Mouse (Mus musculus): ENCODE results near the gene Sardh. TPM values are rescaled to one million over a fixed set of nuclear protein-coding genes. Genes with fewer than 3 reads are reported as not detected.

Gene Sardh
- 9.5 and 10.1 TPM in 2 replicates for polyA plus RNA-seq (2015; fragmentation: Nextera tagmentation; extraction: Ambion mirVana)

DNA sequence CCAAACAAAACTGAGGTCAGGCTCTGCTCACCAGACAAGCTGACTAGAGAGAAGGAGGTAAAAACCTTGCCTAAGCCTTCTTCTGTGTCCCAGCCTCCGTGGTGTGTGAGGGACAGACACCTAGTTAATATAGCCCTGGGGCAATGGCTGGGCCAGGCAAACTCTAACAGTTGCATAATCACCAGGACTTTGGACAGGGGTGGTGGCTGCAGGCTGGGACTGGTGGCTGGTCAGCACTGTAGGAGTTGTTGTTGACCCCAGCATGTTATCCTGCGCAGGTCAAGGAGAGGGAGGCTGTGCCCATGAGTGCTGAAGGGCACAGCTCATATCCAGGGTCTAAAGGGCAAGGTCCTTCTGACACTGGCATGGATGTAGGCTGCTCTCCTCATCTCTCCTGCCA, at the start of gene Sardh:
Gene Sardh, minus strand, starts transcription at position 127 of the 400 bp plus-strand sequence.
- no peak for ATAC-seq
- Histone ChIP-seq H3K9ac (ENCODE audit: low read depth, low read length) (0 out of 2 replicates have a peak within 1 kb of the TSS, but pooled peaks have one; percentile 51), H3K4me2 (ENCODE audit: low read depth, low read length) (0 out of 2 replicates have a peak within 1 kb of the TSS, but pooled peaks have one; percentile 8), H3K27me3 (replicated peaks; ENCODE audit: control insufficient read depth, insufficient read depth, low read length) (no peaks in the 10 kb centered on the region), H3K4me1 (ENCODE audit: control insufficient read depth, insufficient read depth, low read length) (peaks cover 14% of the 10 kb centered on the region), H3K36me3 (ENCODE audit: control insufficient read depth, insufficient read depth, low read length) (no peaks in the 10 kb centered on the region), H3K27ac (ENCODE audit: low read length) (peak within 1 kb of the TSS; percentile 43; the same call in 1 of the 2 replicates), H3K9me3 (ENCODE audit: control insufficient read depth, low read length) (no peaks in the 10 kb centered on the region), H3K4me3 (ENCODE audit: low read length) (no peak within 1 kb of the TSS)
- WGBS: 72% methylated on average over 2 of the region's 2 CpGs

DNA sequence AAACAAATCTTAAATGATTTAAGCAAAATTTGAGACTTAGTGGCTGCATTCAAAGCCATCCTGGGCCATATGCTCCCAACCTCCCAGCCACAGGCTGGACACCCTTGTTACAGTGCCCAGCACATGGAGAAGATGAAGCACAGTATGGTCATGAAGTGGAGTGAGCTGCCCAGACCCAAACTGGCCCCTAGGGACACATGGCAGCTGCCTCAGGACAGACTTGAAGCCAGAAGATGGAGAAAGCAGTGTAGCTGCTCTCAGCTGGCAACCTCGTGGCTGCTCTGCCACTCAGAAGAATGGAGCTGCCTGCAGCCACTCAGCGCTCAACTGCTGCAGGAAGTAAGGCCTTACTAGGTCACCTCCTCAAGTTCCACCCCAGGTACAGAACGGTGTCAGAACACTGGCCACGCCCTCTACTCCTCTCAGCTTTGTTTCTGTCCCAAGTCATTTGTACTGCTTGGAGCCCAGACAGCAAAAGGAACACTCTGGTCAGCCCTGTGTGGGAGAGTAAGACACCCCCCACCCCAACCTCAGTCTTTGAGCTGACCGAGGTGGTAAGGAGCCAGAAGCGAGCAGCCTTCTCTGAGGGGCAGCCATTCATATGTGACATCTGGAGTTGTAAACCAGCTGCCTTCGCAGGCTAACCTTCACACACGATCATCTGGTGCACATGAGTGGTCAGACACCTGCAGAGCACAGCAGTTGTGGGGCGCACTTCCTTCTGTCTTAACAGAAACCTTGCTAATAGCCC, 48.7 kb upstream of the Sardh start:
- H3K4me3 ChIP-seq (ENCODE audit: low read length): no peak overlapping the region
- 68% methylated on average over 9 of the region's 9 CpGs for WGBS
- no peaks in the 10 kb centered on the region; the same call in 1 of the 2 replicates for H3K36me3 ChIP-seq (ENCODE audit: control insufficient read depth, insufficient read depth, low read length)
- no peak overlapping the region for H3K27ac ChIP-seq (ENCODE audit: low read length)
- no peak for ATAC-seq
- no peak overlapping the region for H3K4me2 ChIP-seq (ENCODE audit: low read depth, low read length)
- no peaks in the 10 kb centered on the region for H3K9me3 ChIP-seq (ENCODE audit: control insufficient read depth, low read length)
- no peak overlapping the region for H3K9ac ChIP-seq (ENCODE audit: low read depth, low read length)
- H3K4me1 ChIP-seq (ENCODE audit: control insufficient read depth, insufficient read depth, low read length): peaks cover 4% of the 10 kb centered on the region; the same call in 1 of the 2 replicates
- H3K27me3 ChIP-seq (replicated peaks; ENCODE audit: control insufficient read depth, insufficient read depth, low read length): no peaks in the 10 kb centered on the region

DNA sequence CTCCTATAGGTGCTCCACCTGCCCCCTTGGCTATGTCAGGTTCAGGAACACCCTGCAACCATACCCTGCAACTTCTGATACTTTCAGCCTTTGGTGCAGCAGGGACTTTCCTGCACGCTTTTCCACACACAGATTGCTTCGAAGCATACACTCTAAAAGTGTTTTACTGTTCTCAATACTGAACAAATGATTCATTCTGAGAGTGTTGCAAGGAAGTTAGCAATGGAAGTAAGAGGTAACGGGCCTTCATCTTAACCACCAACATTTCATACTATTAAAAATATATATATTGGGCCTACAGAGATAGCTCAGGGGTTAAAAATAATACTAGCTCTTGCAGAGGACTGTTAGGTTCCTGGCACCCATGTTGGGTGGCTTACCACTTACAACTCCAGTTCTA, 46.6 kb upstream of the Sardh start:
- peaks cover 3% of the 10 kb centered on the region; the same call in 1 of the 2 replicates for H3K36me3 ChIP-seq (ENCODE audit: control insufficient read depth, insufficient read depth, low read length)
- no peaks in the 10 kb centered on the region for H3K4me1 ChIP-seq (ENCODE audit: control insufficient read depth, insufficient read depth, low read length)
- H3K27ac ChIP-seq (ENCODE audit: low read length): no peak overlapping the region
- no peak overlapping the region for H3K4me3 ChIP-seq (ENCODE audit: low read length)
- H3K9ac ChIP-seq (ENCODE audit: low read depth, low read length): no peak overlapping the region
- H3K27me3 ChIP-seq (replicated peaks; ENCODE audit: control insufficient read depth, insufficient read depth, low read length): no peaks in the 10 kb centered on the region
- no peak for ATAC-seq
- 93% methylated on average over 3 of the region's 3 CpGs for WGBS
- H3K9me3 ChIP-seq (ENCODE audit: control insufficient read depth, low read length): no peaks in the 10 kb centered on the region
- H3K4me2 ChIP-seq (ENCODE audit: low read depth, low read length): no peak overlapping the region

DNA sequence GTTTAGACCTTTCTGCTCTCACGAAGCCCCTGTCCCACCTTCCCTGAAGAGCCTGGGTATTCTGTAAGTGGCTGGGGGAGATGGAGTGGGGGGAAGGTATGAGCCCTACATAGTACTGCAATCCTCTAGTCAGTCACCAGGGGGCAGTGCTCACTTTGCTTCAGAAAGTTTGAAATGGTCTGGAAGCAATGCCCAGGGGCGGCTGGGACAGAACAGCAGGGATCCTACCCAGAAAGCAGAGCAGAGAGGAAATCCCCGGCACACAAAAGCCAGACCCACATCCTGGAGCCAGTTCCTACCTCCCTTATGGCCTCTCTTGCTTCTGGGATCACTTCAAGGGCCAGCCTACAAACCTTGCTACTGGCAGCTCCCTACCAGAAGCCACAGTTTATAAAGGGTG, 40.9 kb upstream of the Sardh start:
- peaks cover 7% of the 10 kb centered on the region; the same call in 1 of the 2 replicates for H3K4me1 ChIP-seq (ENCODE audit: control insufficient read depth, insufficient read depth, low read length)
- H3K9me3 ChIP-seq (ENCODE audit: control insufficient read depth, low read length): no peaks in the 10 kb centered on the region
- peak; percentile 58 for ATAC-seq
- WGBS: 14% methylated on average over 3 of the region's 3 CpGs
- no peak overlapping the region for H3K4me3 ChIP-seq (ENCODE audit: low read length)
- no peaks in the 10 kb centered on the region for H3K27me3 ChIP-seq (replicated peaks; ENCODE audit: control insufficient read depth, insufficient read depth, low read length)
- peaks cover 3% of the 10 kb centered on the region; the same call in 1 of the 2 replicates for H3K36me3 ChIP-seq (ENCODE audit: control insufficient read depth, insufficient read depth, low read length)
- H3K4me2 ChIP-seq (ENCODE audit: low read depth, low read length): no peak overlapping the region
- H3K27ac ChIP-seq (ENCODE audit: low read length): peak overlapping the region; percentile 16; the same call in 1 of the 2 replicates
- 0 out of 2 replicates have a peak overlapping the region, but pooled peaks have one; percentile 11 for H3K9ac ChIP-seq (ENCODE audit: low read depth, low read length)

DNA sequence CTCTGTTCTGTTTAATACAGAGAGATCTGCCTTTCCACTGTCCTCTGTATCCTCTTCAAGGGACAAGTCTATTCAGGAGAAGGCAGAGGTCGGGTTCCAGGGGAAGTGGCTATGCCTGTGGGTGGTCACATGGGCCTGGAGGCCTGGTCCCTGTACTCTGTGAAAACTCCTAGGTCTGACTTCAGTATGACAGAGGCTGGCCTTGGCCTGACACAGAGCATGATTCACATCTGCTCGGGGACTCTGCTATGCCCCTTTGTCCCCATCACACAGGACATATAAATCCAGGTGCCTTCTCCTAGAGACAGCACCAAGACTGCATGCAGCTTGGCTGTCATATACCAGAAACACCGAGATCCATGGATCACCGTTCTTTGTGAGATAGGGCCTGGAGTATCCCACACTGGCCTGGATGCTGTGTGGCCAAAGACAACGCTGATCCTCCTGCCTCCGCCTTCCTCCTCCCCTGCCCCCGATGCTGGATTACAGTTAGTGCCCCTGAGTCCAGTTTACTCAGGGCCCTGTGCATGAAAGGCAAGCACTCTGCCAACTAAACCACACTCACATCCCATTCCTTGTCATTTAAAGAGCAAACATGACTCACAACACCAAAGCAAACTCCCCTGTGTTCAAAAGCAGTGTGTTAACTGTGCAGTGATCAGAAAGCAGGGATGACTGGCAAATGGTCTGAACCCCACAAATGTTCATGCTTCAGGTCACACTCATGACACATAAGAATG, 39.0 kb upstream of the Sardh start:
- H3K36me3 ChIP-seq (ENCODE audit: control insufficient read depth, insufficient read depth, low read length): peaks cover 3% of the 10 kb centered on the region; the same call in 1 of the 2 replicates
- peaks cover 7% of the 10 kb centered on the region; the same call in 1 of the 2 replicates for H3K4me1 ChIP-seq (ENCODE audit: control insufficient read depth, insufficient read depth, low read length)
- no peak overlapping the region for H3K4me3 ChIP-seq (ENCODE audit: low read length)
- H3K4me2 ChIP-seq (ENCODE audit: low read depth, low read length): no peak overlapping the region
- 66% methylated on average over 7 of the region's 7 CpGs for WGBS
- no peak overlapping the region for H3K27ac ChIP-seq (ENCODE audit: low read length)
- no peaks in the 10 kb centered on the region for H3K27me3 ChIP-seq (replicated peaks; ENCODE audit: control insufficient read depth, insufficient read depth, low read length)
- no peak overlapping the region for H3K9ac ChIP-seq (ENCODE audit: low read depth, low read length)
- H3K9me3 ChIP-seq (ENCODE audit: control insufficient read depth, low read length): no peaks in the 10 kb centered on the region
- ATAC-seq: no peak

DNA sequence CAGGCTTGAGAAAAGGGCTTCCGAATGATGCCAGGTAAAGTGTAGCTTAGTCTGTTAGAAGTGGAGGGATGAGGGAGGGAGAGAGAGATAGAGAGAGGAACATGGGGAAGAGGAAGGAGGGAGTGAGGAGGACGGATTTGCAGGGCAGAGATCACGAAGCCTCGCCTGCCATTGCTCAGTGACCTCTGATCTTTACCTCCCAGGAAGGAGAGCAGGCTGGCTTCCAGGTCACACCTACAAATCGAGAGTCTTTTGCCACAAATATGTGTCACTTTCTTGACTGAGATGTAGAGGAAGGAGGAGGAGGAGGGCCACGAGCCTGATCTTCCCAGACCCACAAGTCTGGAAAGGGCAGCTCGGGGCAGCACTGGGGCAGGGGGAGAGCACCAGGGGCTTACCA, 36.3 kb upstream of the Sardh start:
- Histone ChIP-seq H3K9ac (ENCODE audit: low read depth, low read length) (no peak overlapping the region), H3K27ac (ENCODE audit: low read length) (no peak overlapping the region), H3K4me3 (ENCODE audit: low read length) (no peak overlapping the region), H3K27me3 (replicated peaks; ENCODE audit: control insufficient read depth, insufficient read depth, low read length) (no peaks in the 10 kb centered on the region), H3K36me3 (ENCODE audit: control insufficient read depth, insufficient read depth, low read length) (no peaks in the 10 kb centered on the region), H3K9me3 (ENCODE audit: control insufficient read depth, low read length) (no peaks in the 10 kb centered on the region), H3K4me2 (ENCODE audit: low read depth, low read length) (no peak overlapping the region), H3K4me1 (ENCODE audit: control insufficient read depth, insufficient read depth, low read length) (peaks cover 6% of the 10 kb centered on the region; the same call in 1 of the 2 replicates)
- no peak for ATAC-seq
- WGBS: 65% methylated on average over 7 of the region's 7 CpGs

DNA sequence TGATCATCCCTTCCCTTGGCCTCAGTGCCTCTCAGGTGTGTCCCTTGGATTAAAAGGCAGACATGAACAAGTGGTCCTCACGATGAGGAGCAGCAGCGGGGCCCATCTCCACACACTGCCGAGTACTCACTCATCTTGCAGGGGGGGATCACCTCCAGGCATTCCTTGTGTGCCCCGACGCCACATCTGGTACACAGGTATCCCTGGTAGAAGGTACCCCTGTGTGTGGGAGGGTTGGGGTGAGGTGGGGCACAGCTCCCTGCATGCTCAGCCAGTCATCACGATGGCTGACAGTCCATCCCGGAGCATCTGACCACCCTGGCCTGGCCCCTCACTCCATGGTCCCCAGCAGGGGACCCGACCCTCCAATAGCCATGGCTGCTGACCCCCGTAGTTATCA, 33.6 kb upstream of the Sardh start:
- H3K36me3 ChIP-seq (ENCODE audit: control insufficient read depth, insufficient read depth, low read length): no peaks in the 10 kb centered on the region
- no peak overlapping the region for H3K27ac ChIP-seq (ENCODE audit: low read length)
- H3K4me2 ChIP-seq (ENCODE audit: low read depth, low read length): no peak overlapping the region
- H3K4me1 ChIP-seq (ENCODE audit: control insufficient read depth, insufficient read depth, low read length): peaks cover 3% of the 10 kb centered on the region; the same call in 1 of the 2 replicates
- no peak overlapping the region for H3K4me3 ChIP-seq (ENCODE audit: low read length)
- WGBS: 89% methylated on average over 9 of the region's 9 CpGs
- H3K27me3 ChIP-seq (replicated peaks; ENCODE audit: control insufficient read depth, insufficient read depth, low read length): no peaks in the 10 kb centered on the region
- H3K9ac ChIP-seq (ENCODE audit: low read depth, low read length): no peak overlapping the region
- no peaks in the 10 kb centered on the region for H3K9me3 ChIP-seq (ENCODE audit: control insufficient read depth, low read length)
- ATAC-seq: no peak

DNA sequence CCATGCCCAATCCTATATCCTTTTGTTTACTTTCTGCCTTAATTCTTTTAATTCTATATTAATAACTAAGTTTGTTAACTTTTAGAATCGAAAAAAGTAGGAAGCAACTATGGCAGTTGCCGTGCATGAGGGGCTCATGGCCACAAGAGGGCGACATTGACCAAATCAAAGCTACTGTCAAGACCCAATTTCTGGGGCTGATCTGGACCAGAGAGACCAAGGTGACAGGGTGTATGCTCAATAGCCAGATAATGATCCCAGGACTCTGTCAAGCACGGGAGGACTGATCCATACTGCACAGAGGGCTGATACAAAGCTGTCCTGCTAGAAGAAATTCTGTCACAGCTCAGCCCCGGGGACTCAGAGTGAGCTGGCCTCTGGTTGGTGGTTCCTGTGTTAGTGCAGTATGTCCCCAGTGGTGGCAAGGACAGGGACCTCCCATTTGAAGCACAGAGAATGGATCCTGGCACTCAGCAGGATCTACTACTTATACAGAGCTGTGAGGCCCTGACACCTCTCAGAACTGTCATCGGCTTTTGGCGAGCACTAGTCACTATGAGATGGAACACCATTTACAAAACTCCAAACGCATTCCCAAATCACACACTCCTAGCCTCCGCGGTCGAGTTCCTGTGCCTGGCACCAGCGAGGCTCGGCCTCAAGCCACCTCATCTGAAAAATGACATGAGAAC, 32.9 kb upstream of the Sardh start:
- WGBS: 70% methylated on average over 13 of the region's 13 CpGs
- peak; percentile 31 for ATAC-seq
- Histone ChIP-seq H3K4me3 (ENCODE audit: low read length) (no peak overlapping the region), H3K4me1 (ENCODE audit: control insufficient read depth, insufficient read depth, low read length) (peaks cover 3% of the 10 kb centered on the region; the same call in 1 of the 2 replicates), H3K9me3 (ENCODE audit: control insufficient read depth, low read length) (no peaks in the 10 kb centered on the region), H3K9ac (ENCODE audit: low read depth, low read length) (no peak overlapping the region), H3K27ac (ENCODE audit: low read length) (no peak overlapping the region), H3K36me3 (ENCODE audit: control insufficient read depth, insufficient read depth, low read length) (no peaks in the 10 kb centered on the region), H3K4me2 (ENCODE audit: low read depth, low read length) (no peak overlapping the region), H3K27me3 (replicated peaks; ENCODE audit: control insufficient read depth, insufficient read depth, low read length) (no peaks in the 10 kb centered on the region)

DNA sequence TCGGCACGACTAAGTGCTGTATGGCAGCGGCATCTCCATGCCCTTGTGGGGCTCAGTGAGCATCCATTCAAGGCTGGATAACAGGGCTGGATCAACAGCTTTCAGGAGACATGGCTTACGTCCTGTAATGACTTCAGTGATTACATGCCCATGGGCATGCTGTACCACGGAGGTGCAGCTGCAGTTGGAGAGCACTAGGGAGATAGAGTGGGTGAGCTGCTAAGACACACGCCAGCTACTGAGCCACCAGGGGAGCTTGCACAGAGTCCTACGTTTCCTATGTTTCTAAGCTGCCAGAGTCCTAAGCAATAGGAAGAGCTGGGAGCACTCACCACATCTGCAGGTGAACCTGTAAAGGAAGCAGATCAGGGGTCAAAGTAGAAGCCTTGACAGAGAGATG, 30.7 kb upstream of the Sardh start:
- H3K4me2 ChIP-seq (ENCODE audit: low read depth, low read length): no peak overlapping the region
- no peak overlapping the region for H3K4me3 ChIP-seq (ENCODE audit: low read length)
- ATAC-seq: no peak
- H3K4me1 ChIP-seq (ENCODE audit: control insufficient read depth, insufficient read depth, low read length): no peaks in the 10 kb centered on the region
- H3K36me3 ChIP-seq (ENCODE audit: control insufficient read depth, insufficient read depth, low read length): peaks cover 8% of the 10 kb centered on the region; the same call in 1 of the 2 replicates
- H3K27ac ChIP-seq (ENCODE audit: low read length): no peak overlapping the region
- WGBS: 91% methylated on average over 7 of the region's 7 CpGs
- H3K9me3 ChIP-seq (ENCODE audit: control insufficient read depth, low read length): no peaks in the 10 kb centered on the region
- 0 out of 2 replicates have a peak overlapping the region, but pooled peaks have one; percentile 5 for H3K9ac ChIP-seq (ENCODE audit: low read depth, low read length)
- no peaks in the 10 kb centered on the region for H3K27me3 ChIP-seq (replicated peaks; ENCODE audit: control insufficient read depth, insufficient read depth, low read length)
